Mouse (Mus musculus) megakaryocyte-erythroid progenitor cell, adult 5 weeks (primary cell): ENCODE data around the gene Igfbp4. TPM values are rescaled to one million over a fixed set of nuclear protein-coding genes. Genes with fewer than 3 reads are reported as not detected.

ENCODE experiments used
- polyA plus RNA-seq: library from polyadenylated mRNA; stranded (reverse); fragments of >175 nt; gene quantifications from 2 replicates; pipeline ENCODE4 v1.2.3, GENCODE M21; 2012

Gene Igfbp4
- polyA plus RNA-seq, result 1,080 and 1,224 TPM in 2 replicates

GRCm38 (mm10) chr11:99041051-99041729 lies at the start of gene Igfbp4:
Igfbp4 (plus strand) TSS chr11:99041244.

GRCm38 (mm10) chr11:99023500-99024467 lies 17.3 kb upstream of the Igfbp4 start, which contains the start of gene Top2a:
Top2a (minus strand) TSS chr11:99024189.

GRCm38 (mm10) chr11:99089077-99089601 lies 48.1 kb downstream of the Igfbp4 start, which contains the start of gene Tns4:
Tns4 (minus strand) TSS chr11:99089306.

Other genes starting within 250 kb of the Igfbp4 start
- gene Msl1, start 245.7 kb upstream of the Igfbp4 start, polyA plus RNA-seq, result 72.9 and 73.6 TPM in 2 replicates
- gene Casc3, start 236.3 kb upstream of the Igfbp4 start, polyA plus RNA-seq, result 35.5 and 41.4 TPM in 2 replicates
- gene Rapgefl1, start 204.5 kb upstream of the Igfbp4 start, polyA plus RNA-seq, result 0.75 and 1.0 TPM in 2 replicates
- 24.6 and 26.7 TPM in 2 replicates for gene Wipf2, start 177.6 kb upstream of the Igfbp4 start, polyA plus RNA-seq
- 2.5 and 3.2 TPM in 2 replicates for gene Cdc6, start 133.4 kb upstream of the Igfbp4 start, polyA plus RNA-seq
- 63.7 and 64.3 TPM in 2 replicates for gene Rara, start 113.4 kb upstream of the Igfbp4 start, polyA plus RNA-seq
- gene Gjd3, start 58.2 kb upstream of the Igfbp4 start, polyA plus RNA-seq, result 0.11 TPM in 1 of 2 replicates, not detected in the other
- 17.4 and 24.1 TPM in 2 replicates for gene Top2a, start 17.1 kb upstream of the Igfbp4 start, polyA plus RNA-seq
- 0.91 and 2.4 TPM in 2 replicates for gene Tns4, start 48.1 kb downstream of the Igfbp4 start, polyA plus RNA-seq
- 0.24 and 1.8 TPM in 2 replicates for gene Ccr7, start 113.8 kb downstream of the Igfbp4 start, polyA plus RNA-seq
- 340 and 592 TPM in 2 replicates for gene Smarce1, start 189.8 kb downstream of the Igfbp4 start, polyA plus RNA-seq
- gene Krt222, start 202.8 kb downstream of the Igfbp4 start, polyA plus RNA-seq, result not detected in 2 replicates
- not detected in 2 replicates for gene Krt24, start 244.0 kb downstream of the Igfbp4 start, polyA plus RNA-seq